Mouse (Mus musculus): ENCODE results near the gene Ap1b1.

GRCm38 (mm10) chr11:5000241-5000640 lies 13.6 kb downstream of the Ap1b1 start:
- no peak for TF ChIP-seq CTCF (IDR thresholded peaks at IDR 0.05; ENCODE audit: low read depth)
- no peak for TF ChIP-seq EP300 (IDR thresholded peaks at IDR 0.05; ENCODE audit: low read depth)
